Mouse (Mus musculus) bone marrow macrophage, adult 2 months (primary cell): ENCODE results near the gene Rgs19.

ENCODE experiments used
- CTCF ChIP-seq: IDR thresholded peaks from 2 replicates; pipeline ENCODE4 v1.5.1; 2012; ENCODE audit warnings: low read depth, mild to moderate bottlenecking, low read length, moderate library complexity
- POLR2A ChIP-seq: IDR thresholded peaks from 2 replicates; pipeline ENCODE4 v1.6.1; 2012; ENCODE audit warnings: mild to moderate bottlenecking, low read depth, low read length, borderline replicate concordance

DNA sequence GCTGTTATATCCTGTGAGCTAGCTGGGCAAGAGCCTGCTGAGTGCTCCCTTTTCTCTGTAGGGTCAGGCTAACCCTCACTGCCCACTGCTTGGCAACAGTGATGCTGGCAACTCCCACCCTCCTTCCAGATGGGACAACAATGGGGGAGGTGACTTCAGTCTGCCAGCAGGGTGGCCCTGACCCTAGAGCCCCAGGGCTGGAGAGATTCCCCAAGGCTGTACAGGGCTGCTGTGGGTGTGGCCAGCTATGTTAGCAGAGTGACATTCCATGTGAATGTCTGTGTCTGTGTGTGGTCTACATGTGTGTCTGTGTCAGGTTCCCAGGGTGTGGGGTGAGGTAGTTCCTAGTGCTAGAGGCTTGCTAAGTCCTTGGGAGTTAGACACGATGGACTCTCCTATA lies 20.3 kb downstream of the Rgs19 start:
- TF ChIP-seq POLR2A, result no peak
- TF ChIP-seq CTCF, result no peak
